Mouse (Mus musculus): Measurements from ENCODE around the gene Aifm2. TPM values are rescaled to one million over a fixed set of nuclear protein-coding genes. Genes with fewer than 3 reads are reported as not detected.

Gene Aifm2
- polyA plus RNA-seq, 1 experiment from 2014 or later, result 9.3 TPM

Small RNAs within 50 kb of the gene (microRNA-seq; reads per million reads assigned to microRNA genes)
- not detected for gene Mir5108 (ENCODE audit: borderline number of aligned reads)

Other genes with a start within 250 kb of the Aifm2 start
- gene Lrrc20, start 239.5 kb upstream of the Aifm2 start, polyA plus RNA-seq (2014; fragmentation: Nextera tagmentation; extraction: Ambion mirVana), result 12.0 and 14.1 TPM in 2 replicates
- gene Npffr1, start 119.8 kb upstream of the Aifm2 start, polyA plus RNA-seq (2014; fragmentation: Nextera tagmentation; extraction: Ambion mirVana), result 0.10 TPM in 1 of 2 replicates, not detected in the other
- 218 and 237 TPM in 2 replicates for gene Ppa1, start 66.7 kb upstream of the Aifm2 start, polyA plus RNA-seq (2014; fragmentation: Nextera tagmentation; extraction: Ambion mirVana)
- 166 and 177 TPM in 2 replicates for gene Sar1a, start 35.0 kb upstream of the Aifm2 start, polyA plus RNA-seq (2014; fragmentation: Nextera tagmentation; extraction: Ambion mirVana)
- 39.0 and 47.4 TPM in 2 replicates for gene Tysnd1, start 19.7 kb upstream of the Aifm2 start, polyA plus RNA-seq (2014; fragmentation: Nextera tagmentation; extraction: Ambion mirVana)
- gene H2afy2, start 68.9 kb downstream of the Aifm2 start, polyA plus RNA-seq (2014; fragmentation: Nextera tagmentation; extraction: Ambion mirVana), result 43.8 and 44.0 TPM in 2 replicates